Mouse (Mus musculus) heart, postnatal 10 days (tissue): ENCODE measurements around the gene Prkaa2. TPM values are rescaled to one million over a fixed set of nuclear protein-coding genes. Genes with fewer than 3 reads are reported as not detected.

ENCODE experiments used
- DNase-seq, 2 experiments: peaks; one replicate each; pipeline ENCODE4 v3.0.0; 2021
- intact Hi-C: fragments of 180-260 bp; cut with DNase I; formaldehyde crosslinking; loops from one replicate; pipeline ENCODE4 v1.15.1; 2025
- total RNA-seq, 2 experiments: library from RNA; stranded (reverse); gene quantifications; 2 replicates each; pipeline ENCODE4 v1.2.3; 2021

The Prkaa2 gene
- 10 to 100 TPM; 71.3 to 81.0 TPM for total RNA-seq

- intact Hi-C loops: no loop called here
- DNase-seq: peak; percentile 83 to 85
These were observed at the start of gene Prkaa2 for GRCm38 (mm10) chr4:105109199-105109989. Prkaa2 (minus strand) TSS chr4:105109890.

- no peak for DNase-seq
- intact Hi-C loops: loop anchor here (2.0 to 10.0 kb wide), 8 partner anchors 57 to 575 kb away; no protein-coding TSS in a partner anchor
These were observed 49.8 kb upstream of the Prkaa2 start for GRCm38 (mm10) chr4:105159531-105159870.

- DNase-seq: peak; percentile 54 to 56
- intact Hi-C loops: loop anchor here (2.0 to 10.0 kb wide), 8 partner anchors 58 to 576 kb away; no protein-coding TSS in a partner anchor
These were observed 49.2 kb upstream of the Prkaa2 start for GRCm38 (mm10) chr4:105158651-105159530.

- intact Hi-C loops: loop anchor here (2.0 to 10.0 kb wide), 8 partner anchors 59 to 577 kb away; no protein-coding TSS in a partner anchor
- DNase-seq: peak; percentile 89 to 91
These were observed 48.5 kb upstream of the Prkaa2 start for GRCm38 (mm10) chr4:105158169-105158555.

GRCm38 (mm10) chr4:105157276-105158168, 47.8 kb upstream of the Prkaa2 start, which contains the start of gene Plpp3:
Plpp3 (plus strand) TSS chr4:105157347.
- DNase-seq: peak; percentile 89 to 92
- intact Hi-C loops: loop anchor here (2.0 to 10.0 kb wide), 9 partner anchors 59 to 757 kb away; no protein-coding TSS in a partner anchor

- intact Hi-C loops: loop anchor here (2.0 to 10.0 kb wide), 7 partner anchors 220 to 758 kb away; no protein-coding TSS in a partner anchor
- DNase-seq: no peak
These were observed 47.2 kb upstream of the Prkaa2 start for GRCm38 (mm10) chr4:105156955-105157275.

GRCm38 (mm10) chr4:105156281-105156680, 46.6 kb upstream of the Prkaa2 start:
- intact Hi-C loops: loop anchor here (2.0 to 10.0 kb wide), 7 partner anchors 221 to 759 kb away; no protein-coding TSS in a partner anchor
- no peak for DNase-seq

GRCm38 (mm10) chr4:105153227-105153626, 43.5 kb upstream of the Prkaa2 start:
- intact Hi-C loops: loop anchor here (2.0 to 10.0 kb wide), 5 partner anchors 582 to 1219 kb away; no protein-coding TSS in a partner anchor
- DNase-seq: no peak

- intact Hi-C loops: loop anchor here (1.0 to 10.0 kb wide), 6 partner anchors 583 to 1220 kb away; no protein-coding TSS in a partner anchor
- DNase-seq: peak; percentile 85 to 88
These were observed 42.4 kb upstream of the Prkaa2 start for GRCm38 (mm10) chr4:105151911-105152690.

GRCm38 (mm10) chr4:105149492-105149891, 39.8 kb upstream of the Prkaa2 start:
- intact Hi-C loops: no loop called here
- DNase-seq: no peak

GRCm38 (mm10) chr4:105133350-105134050, 23.8 kb upstream of the Prkaa2 start:
- intact Hi-C loops: no loop called here
- no peak for DNase-seq

GRCm38 (mm10) chr4:105131756-105132314, 22.1 kb upstream of the Prkaa2 start:
- intact Hi-C loops: no loop called here

GRCm38 (mm10) chr4:105129212-105129611, 19.5 kb upstream of the Prkaa2 start:
- intact Hi-C loops: no loop called here
- no peak for DNase-seq

More at GRCm38 (mm10) chr4:105131756-105132314, 22.1 kb upstream of the Prkaa2 start:
- DNase-seq: no peak

- DNase-seq: peak; percentile 69 to 82
- intact Hi-C loops: loop anchor here (1.0 to 2.0 kb wide), 2 partner anchors 88 to 211 kb away; no protein-coding TSS in a partner anchor
These were observed 12.7 kb upstream of the Prkaa2 start for GRCm38 (mm10) chr4:105122429-105122828.

GRCm38 (mm10) chr4:105121081-105121480, 11.4 kb upstream of the Prkaa2 start:
- DNase-seq: no peak
- intact Hi-C loops: no loop called here

- intact Hi-C loops: no loop called here
- DNase-seq: no peak
These were observed 3.8 kb upstream of the Prkaa2 start for GRCm38 (mm10) chr4:105113468-105113867.

- intact Hi-C loops: no loop called here
- DNase-seq: no peak
These were observed 3.4 kb upstream of the Prkaa2 start for GRCm38 (mm10) chr4:105113042-105113441.

- intact Hi-C loops: no loop called here
- DNase-seq: no peak
These were observed 2.1 kb upstream of the Prkaa2 start for GRCm38 (mm10) chr4:105111770-105112169.
